Mouse (Mus musculus) ES-CJ7 (cell line): ENCODE data around the gene Ier5l.

Source experiments
- DNase-seq: peaks from one replicate; pipeline ENCODE4 v3.0.0; 2011; ENCODE audit warnings: low read depth, low spot score

Gene Ier5l

GRCm38 (mm10) chr2:30474039-30474438 lies at the start of gene Ier5l:
Gene Ier5l, minus strand, starts transcription at chr2:30474219.
- peak; percentile 98 for DNase-seq

GRCm38 (mm10) chr2:30523727-30524126 lies 49.7 kb upstream of the Ier5l start:
- DNase-seq: peak; percentile 35

GRCm38 (mm10) chr2:30510711-30511380 lies 36.8 kb upstream of the Ier5l start:
- DNase-seq: no peak

- DNase-seq: no peak
Measured at GRCm38 (mm10) chr2:30507138-30507727, 33.2 kb upstream of the Ier5l start.

GRCm38 (mm10) chr2:30503677-30504621 lies 29.9 kb upstream of the Ier5l start:
- DNase-seq: no peak

- no peak for DNase-seq
Measured at GRCm38 (mm10) chr2:30501701-30502100, 27.7 kb upstream of the Ier5l start.

- peak; percentile 78 for DNase-seq
Measured at GRCm38 (mm10) chr2:30495909-30496861, 22.2 kb upstream of the Ier5l start.

- no peak for DNase-seq
Measured at GRCm38 (mm10) chr2:30495000-30495908, 21.2 kb upstream of the Ier5l start.

GRCm38 (mm10) chr2:30490384-30490783 lies 16.4 kb upstream of the Ier5l start:
- DNase-seq: no peak

GRCm38 (mm10) chr2:30487597-30487996 lies 13.6 kb upstream of the Ier5l start:
- no peak for DNase-seq

- no peak for DNase-seq
Measured at GRCm38 (mm10) chr2:30478526-30478925, 4.5 kb upstream of the Ier5l start.

- DNase-seq: no peak
Measured at GRCm38 (mm10) chr2:30476241-30476640, 2.2 kb upstream of the Ier5l start.

- no peak for DNase-seq
Measured at GRCm38 (mm10) chr2:30475457-30475856, 1.4 kb upstream of the Ier5l start.

- peak; percentile 77 for DNase-seq
Measured at GRCm38 (mm10) chr2:30474776-30475175, 757 bp upstream of the Ier5l start.

GRCm38 (mm10) chr2:30473431-30474031 lies 488 bp downstream of the Ier5l start:
- DNase-seq: no peak

GRCm38 (mm10) chr2:30472731-30473351 lies 1.2 kb downstream of the Ier5l start:
- DNase-seq: no peak

- DNase-seq: peak; percentile 93
Measured at GRCm38 (mm10) chr2:30471795-30472720, 2.0 kb downstream of the Ier5l start.

- DNase-seq: no peak
Measured at GRCm38 (mm10) chr2:30471051-30471450, 3.0 kb downstream of the Ier5l start.
